Mouse (Mus musculus) WW6 (cell line): ENCODE data around the gene Gm9573.

ENCODE experiments used
- DNase-seq: peaks from one replicate; pipeline ENCODE4 v3.0.0-alpha.2; 2013; ENCODE audit warnings: low read depth, low spot score

Gm9573 gene

GRCm38 (mm10) chr17:35626537-35626936 is at the start of gene Gm9573:
TSS of gene Gm9573 (minus strand) at chr17:35626637.
- DNase-seq, result no peak

GRCm38 (mm10) chr17:35673416-35674035 is 47.1 kb upstream of the Gm9573 start, which contains the start of gene Gtf2h4:
TSS of gene Gtf2h4 (minus strand) at chr17:35673739.
- peak; percentile 89 for DNase-seq

GRCm38 (mm10) chr17:35672527-35672926 is 46.1 kb upstream of the Gm9573 start:
- DNase-seq, result no peak

GRCm38 (mm10) chr17:35671846-35672245 is 45.4 kb upstream of the Gm9573 start:
- no peak for DNase-seq

GRCm38 (mm10) chr17:35669731-35670130 is 43.3 kb upstream of the Gm9573 start:
- DNase-seq, result no peak

GRCm38 (mm10) chr17:35667334-35668065 is 41.1 kb upstream of the Gm9573 start, which contains the start of gene Vars2:
TSS of gene Vars2 (minus strand) at chr17:35667592.
- DNase-seq, result peak; percentile 84

- no peak for DNase-seq
Observed at GRCm38 (mm10) chr17:35666851-35667256, 40.4 kb upstream of the Gm9573 start.

GRCm38 (mm10) chr17:35665957-35666515 is 39.6 kb upstream of the Gm9573 start:
- DNase-seq, result no peak

- no peak for DNase-seq
Observed at GRCm38 (mm10) chr17:35653086-35653485, 26.6 kb upstream of the Gm9573 start.

GRCm38 (mm10) chr17:35649429-35649828 is 23.0 kb upstream of the Gm9573 start:
- DNase-seq, result no peak

GRCm38 (mm10) chr17:35643609-35644236 is 17.3 kb upstream of the Gm9573 start, which contains the start of gene Mucl3:
TSS of gene Mucl3 (minus strand) at chr17:35643695.
- DNase-seq, result no peak

GRCm38 (mm10) chr17:35639352-35639751 is 12.9 kb upstream of the Gm9573 start:
- no peak for DNase-seq

GRCm38 (mm10) chr17:35638475-35639190 is 12.2 kb upstream of the Gm9573 start:
- DNase-seq, result peak; percentile 77

- DNase-seq, result peak; percentile 29
Observed at GRCm38 (mm10) chr17:35636363-35636762, 9.9 kb upstream of the Gm9573 start.

GRCm38 (mm10) chr17:35635699-35636111 is 9.3 kb upstream of the Gm9573 start:
- DNase-seq, result peak; percentile 47

GRCm38 (mm10) chr17:35635202-35635601 is 8.8 kb upstream of the Gm9573 start:
- no peak for DNase-seq

- DNase-seq, result peak; percentile 39
Observed at GRCm38 (mm10) chr17:35633992-35634391, 7.6 kb upstream of the Gm9573 start.

- DNase-seq, result peak; percentile 85
Observed at GRCm38 (mm10) chr17:35617127-35617526, 9.3 kb downstream of the Gm9573 start.

- no peak for DNase-seq
Observed at GRCm38 (mm10) chr17:35601736-35602354, 24.6 kb downstream of the Gm9573 start.

- no peak for DNase-seq
Observed at GRCm38 (mm10) chr17:35601249-35601648, 25.2 kb downstream of the Gm9573 start, which contains the start of gene Sfta2. TSS of gene Sfta2 (plus strand) at chr17:35601549.

GRCm38 (mm10) chr17:35597399-35597798 is 29.0 kb downstream of the Gm9573 start:
- DNase-seq, result no peak
